Mouse (Mus musculus) c-Kit-positive CD71-positive TER-119-negative erythroid progenitor cells, embryonic 14.5 days (primary cell): ENCODE data around the gene Fbxl2.

Experiments used
- DNase-seq: peaks from one replicate; pipeline ENCODE4 v3.0.0-alpha.2; 2013; ENCODE audit warnings: low read depth

Gene Fbxl2

GRCm38 (mm10) chr9:114019012-114019762, 26.8 kb downstream of the Fbxl2 start:
- no peak for DNase-seq

GRCm38 (mm10) chr9:114016402-114016801, 29.6 kb downstream of the Fbxl2 start:
- DNase-seq: no peak

GRCm38 (mm10) chr9:114015724-114016123, 30.3 kb downstream of the Fbxl2 start:
- DNase-seq: no peak

GRCm38 (mm10) chr9:114014034-114014433, 32.0 kb downstream of the Fbxl2 start:
- DNase-seq: no peak

- DNase-seq: no peak
Measured at GRCm38 (mm10) chr9:114011203-114011602, 34.8 kb downstream of the Fbxl2 start.

- DNase-seq: no peak
Measured at GRCm38 (mm10) chr9:114009526-114009925, 36.5 kb downstream of the Fbxl2 start.

GRCm38 (mm10) chr9:114007850-114008350, 38.1 kb downstream of the Fbxl2 start:
- no peak for DNase-seq

GRCm38 (mm10) chr9:114006801-114007200, 39.2 kb downstream of the Fbxl2 start:
- no peak for DNase-seq

- DNase-seq: no peak
Measured at GRCm38 (mm10) chr9:113998311-113998710, 47.7 kb downstream of the Fbxl2 start.

GRCm38 (mm10) chr9:113992810-113993209, 53.2 kb downstream of the Fbxl2 start:
- DNase-seq: no peak

GRCm38 (mm10) chr9:113990547-113991248, 55.3 kb downstream of the Fbxl2 start:
- peak; percentile 78 for DNase-seq

- DNase-seq: no peak
Measured at GRCm38 (mm10) chr9:113984946-113985620, 60.9 kb downstream of the Fbxl2 start.

- DNase-seq: no peak
Measured at GRCm38 (mm10) chr9:113982883-113983670, 62.9 kb downstream of the Fbxl2 start.

GRCm38 (mm10) chr9:113982451-113982850, 63.5 kb downstream of the Fbxl2 start:
- DNase-seq: no peak

GRCm38 (mm10) chr9:113981099-113981880, 64.7 kb downstream of the Fbxl2 start:
- no peak for DNase-seq

GRCm38 (mm10) chr9:113979356-113979755, 66.6 kb downstream of the Fbxl2 start:
- no peak for DNase-seq

GRCm38 (mm10) chr9:113978656-113979055, 67.3 kb downstream of the Fbxl2 start:
- DNase-seq: no peak

- DNase-seq: no peak
Measured at GRCm38 (mm10) chr9:113977225-113977840, 68.7 kb downstream of the Fbxl2 start.

- DNase-seq: no peak
Measured at GRCm38 (mm10) chr9:113976264-113976663, 69.7 kb downstream of the Fbxl2 start.

- DNase-seq: no peak
Measured at GRCm38 (mm10) chr9:113975442-113975841, 70.5 kb downstream of the Fbxl2 start.

- no peak for DNase-seq
Measured at GRCm38 (mm10) chr9:113974945-113975344, 71.0 kb downstream of the Fbxl2 start.
